Mouse (Mus musculus) spleen, adult 2 months (tissue): ENCODE measurements around the gene Cmip. TPM values are rescaled to one million over a fixed set of nuclear protein-coding genes. Genes with fewer than 3 reads are reported as not detected.

Experiments
- DNase-seq, 2 experiments: peaks; one replicate each; pipeline versions ENCODE4 v3.0.0 to v3.0.0-alpha.2; 2012 to 2021; ENCODE audit warnings: low spot score in 2 of 2, low read depth in 1 of 2
- H3K27ac ChIP-seq: fragments of 200-500 bp; 2 replicates; pipeline ENCODE4 v1.5.1; 2012; ENCODE audit warnings: low read length, inconsistent platforms; ENCODE audit not compliant: insufficient read depth
- H3K27me3 ChIP-seq: fragments of 200-500 bp; 2 replicates; pipeline ENCODE4 v1.6.1; 2012; ENCODE audit warnings: mild to moderate bottlenecking, moderate library complexity, low read length, inconsistent platforms; ENCODE audit not compliant: control insufficient read depth, insufficient read depth
- H3K36me3 ChIP-seq: fragments of 200-500 bp; 2 replicates; pipeline ENCODE4 v1.6.1; 2012; ENCODE audit warnings: mild to moderate bottlenecking, low read length, inconsistent platforms; ENCODE audit not compliant: control insufficient read depth, insufficient read depth
- H3K4me1 ChIP-seq: fragments of 200-500 bp; 2 replicates; pipeline ENCODE4 v1.6.1; 2011; ENCODE audit warnings: inconsistent platforms; ENCODE audit not compliant: control insufficient read depth, insufficient read depth, insufficient read length
- H3K4me3 ChIP-seq: fragments of 200-500 bp; 2 replicates; pipeline ENCODE4 v1.5.1; 2011; ENCODE audit warnings: mild to moderate bottlenecking, inconsistent platforms; ENCODE audit not compliant: insufficient read depth, insufficient read length; ENCODE audit errors: extremely low read depth
- CTCF ChIP-seq: fragments of 200-500 bp; IDR thresholded peaks from 2 replicates; pipeline ENCODE4 v1.5.1; 2011; ENCODE audit warnings: mild to moderate bottlenecking, inconsistent platforms; ENCODE audit not compliant: insufficient read depth, insufficient read length, insufficient replicate concordance; ENCODE audit errors: extremely low read depth
- POLR2A ChIP-seq: fragments of 200-500 bp; IDR thresholded peaks from 2 replicates; pipeline ENCODE4 v1.6.1; 2011; ENCODE audit warnings: low read depth, low read length, inconsistent platforms
- WGBS: fragments of 180-500 bp; shearing (Covaris S2); methylation state at CpG from one replicate; pipeline ENCODE4 v1.1.7; 2018; 5-methylcytosine and 5-hydroxymethylcytosine counted together
- polyA plus RNA-seq: library from polyadenylated mRNA; depleted of rRNA; stranded (reverse); fragments of >200 nt; gene quantifications from 2 replicates; pipeline ENCODE4 v1.2.3, GENCODE M21; 2012

Gene Cmip
- polyA plus RNA-seq, 1 experiment, result 48.2 TPM

GRCm38 (mm10) chr8:117302072-117302471 lies 45.2 kb downstream of the Cmip start:
- WGBS, result 94% methylated on average over 11 of the region's 11 CpGs
- Histone ChIP-seq H3K4me3 (no peak overlapping the region), H3K36me3 (no peaks in the 10 kb centered on the region), H3K4me1 (peaks cover 48% of the 10 kb centered on the region), H3K27me3 (no peaks in the 10 kb centered on the region), H3K27ac (0 out of 2 replicates have a peak overlapping the region, but pooled peaks have one; percentile 4)
- no peak for DNase-seq
- TF ChIP-seq CTCF (no peak), POLR2A (no peak)

GRCm38 (mm10) chr8:117303666-117304065 lies 46.8 kb downstream of the Cmip start:
- 18% methylated on average over 9 of the region's 9 CpGs for WGBS
- Histone ChIP-seq H3K4me1 (peaks cover 55% of the 10 kb centered on the region), H3K4me3 (no peak overlapping the region), H3K27me3 (no peaks in the 10 kb centered on the region), H3K27ac (peak overlapping the region; percentile 71), H3K36me3 (no peaks in the 10 kb centered on the region)
- TF ChIP-seq CTCF, result 0 out of 2 replicates have a peak, but pooled peaks have one; percentile 3
- no peak for TF ChIP-seq POLR2A
- peak in 1 of 2 experiments; percentile 70 for DNase-seq

GRCm38 (mm10) chr8:117305405-117305804 lies 48.5 kb downstream of the Cmip start:
- no peak for TF ChIP-seq CTCF
- TF ChIP-seq POLR2A, result no peak
- DNase-seq, result peak in 1 of 2 experiments; percentile 45

DNA sequence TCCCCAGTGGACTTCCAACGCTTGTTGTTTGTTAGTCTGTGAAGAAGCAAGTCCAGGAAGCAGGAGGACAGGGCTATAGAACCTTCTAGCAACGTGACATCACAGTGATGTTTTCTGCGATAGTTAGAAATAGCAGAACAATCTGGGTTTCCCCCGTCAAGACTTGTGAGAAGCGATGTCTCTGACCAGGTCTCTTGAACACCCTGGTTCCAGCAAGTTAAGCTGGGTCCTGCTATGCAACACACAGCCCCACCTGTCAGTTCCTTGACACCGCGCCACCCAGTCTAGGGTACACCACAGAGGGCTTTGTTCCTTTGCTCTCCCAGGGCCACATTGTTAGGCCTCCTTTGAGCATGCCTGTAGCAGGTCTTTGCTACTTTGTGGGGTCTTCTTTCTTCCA lies 49.9 kb downstream of the Cmip start:
- peak overlapping the region; percentile 56 for H3K27ac ChIP-seq
- DNase-seq, result no peak
- no peaks in the 10 kb centered on the region for H3K36me3 ChIP-seq
- H3K4me1 ChIP-seq, result peaks cover 53% of the 10 kb centered on the region
- WGBS, result 59% methylated on average over 7 of the region's 7 CpGs
- no peak for TF ChIP-seq POLR2A
- no peak for TF ChIP-seq CTCF
- no peak overlapping the region for H3K4me3 ChIP-seq
- no peaks in the 10 kb centered on the region for H3K27me3 ChIP-seq

More at GRCm38 (mm10) chr8:117305405-117305804, 48.5 kb downstream of the Cmip start:
- WGBS, result 12% methylated on average over 5 of the region's 5 CpGs
- Histone ChIP-seq H3K36me3 (no peaks in the 10 kb centered on the region), H3K27ac (peak overlapping the region; percentile 25; the same call in 1 of the 2 replicates), H3K4me3 (no peak overlapping the region), H3K27me3 (no peaks in the 10 kb centered on the region), H3K4me1 (peaks cover 57% of the 10 kb centered on the region)

DNA sequence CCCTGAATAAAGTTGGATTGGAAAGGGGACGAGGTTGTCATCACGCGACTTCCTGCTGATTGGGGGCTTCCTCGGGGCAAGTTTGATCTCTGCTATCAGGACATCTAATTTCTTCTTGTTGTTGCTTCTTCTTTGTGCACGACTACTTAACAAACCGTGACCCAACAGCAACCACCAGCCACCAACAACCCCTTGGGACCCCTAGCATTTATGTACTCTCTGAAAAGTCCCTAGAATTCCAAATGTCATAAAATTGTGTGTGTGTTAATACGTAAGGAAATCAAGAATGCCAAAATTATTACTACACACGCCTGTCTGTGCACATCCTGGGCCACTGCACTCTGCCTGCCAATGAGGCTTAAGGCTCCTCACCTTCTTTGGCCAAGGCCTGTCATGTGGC lies 50.4 kb downstream of the Cmip start:
- TF ChIP-seq POLR2A (no peak), CTCF (no peak)
- Histone ChIP-seq H3K36me3 (no peaks in the 10 kb centered on the region), H3K4me1 (peaks cover 53% of the 10 kb centered on the region), H3K27me3 (no peaks in the 10 kb centered on the region), H3K4me3 (no peak overlapping the region), H3K27ac (peak overlapping the region; percentile 47)
- no peak for DNase-seq
- 52% methylated on average over 8 of the region's 8 CpGs for WGBS

- H3K27ac ChIP-seq, result peak overlapping the region; percentile 67
- TF ChIP-seq POLR2A, result no peak
- no peak for TF ChIP-seq CTCF
Observed at GRCm38 (mm10) chr8:117308303-117309095, 51.6 kb downstream of the Cmip start.

More at GRCm38 (mm10) chr8:117308303-117309095, 51.6 kb downstream of the Cmip start:
- 63% methylated on average over 13 of the region's 13 CpGs for WGBS
- Histone ChIP-seq H3K4me1 (peaks cover 47% of the 10 kb centered on the region), H3K4me3 (no peak overlapping the region), H3K36me3 (no peaks in the 10 kb centered on the region), H3K27me3 (no peaks in the 10 kb centered on the region)
- DNase-seq, result peak in 1 of 2 experiments; percentile 23
